Mouse (Mus musculus): Measurements from ENCODE around the gene Tram2. TPM values are rescaled to one million over a fixed set of nuclear protein-coding genes. Genes with fewer than 3 reads are reported as not detected.

Gene Tram2
- polyA plus RNA-seq, 1 experiment from 2014 or later, result 3.6 TPM

DNA sequence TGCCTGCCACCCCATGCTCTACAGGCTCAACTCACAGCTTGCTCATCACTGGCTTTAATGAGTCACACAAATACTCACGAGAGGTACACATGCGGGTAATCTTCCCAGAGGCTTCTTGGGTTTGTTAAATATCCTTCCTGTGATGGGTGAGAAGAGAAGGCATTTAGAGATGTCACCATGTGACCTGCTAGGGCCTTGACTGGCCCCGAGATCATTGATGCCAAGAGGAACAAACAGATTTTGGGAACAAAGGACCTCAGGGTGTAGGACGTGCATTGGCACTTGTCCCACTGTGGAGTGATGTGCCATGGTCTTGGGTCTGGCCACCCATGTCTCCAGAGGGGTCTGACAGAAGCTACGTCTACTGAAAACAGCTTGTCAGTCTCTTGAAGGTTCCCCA lies 72.3 kb downstream of the Tram2 start:
- 0 out of 2 replicates have a peak, but pooled peaks cover 2% of the 10 kb centered on the region for H3K4me1 ChIP-seq (replicated peaks; ENCODE audit: control insufficient read depth, insufficient read depth)
- peaks cover 10% of the 10 kb centered on the region for H3K36me3 ChIP-seq (ENCODE audit: control insufficient read depth, insufficient read depth, low read length)
- no peak overlapping the region for H3K4me3 ChIP-seq (ENCODE audit: low read depth, low read length)
- TF ChIP-seq EP300 (optimal IDR thresholded peaks at IDR 0.05) (no peak), CTCF (IDR thresholded peaks at IDR 0.05; ENCODE audit: low read depth) (no peak)
- no peak for DNase-seq (ENCODE audit: low spot score)
- H3K9me3 ChIP-seq (ENCODE audit: control insufficient read depth, low read length), result no peaks in the 10 kb centered on the region
- no peak overlapping the region for H3K27ac ChIP-seq (replicated peaks)
- WGBS, result 76% methylated on average over 5 of the region's 5 CpGs
- H3K4me2 ChIP-seq (replicated peaks; ENCODE audit: low read depth), result no peak overlapping the region
- ATAC-seq (ENCODE audit: low FRiP score, low TSS enrichment), result no peak
- no peaks in the 10 kb centered on the region for H3K27me3 ChIP-seq (ENCODE audit: control insufficient read depth, insufficient read depth, low read length)
- H3K9ac ChIP-seq (ENCODE audit: low read length), result no peak overlapping the region

GRCm38 (mm10) chr1:21004596-21004995 lies 74.4 kb downstream of the Tram2 start:
- no peak overlapping the region for H3K4me2 ChIP-seq (replicated peaks; ENCODE audit: low read depth)
- no peak overlapping the region for H3K9ac ChIP-seq (ENCODE audit: low read length)
- WGBS, result 81% methylated on average over 8 of the region's 8 CpGs
- H3K27ac ChIP-seq (replicated peaks), result no peak overlapping the region
- ATAC-seq (ENCODE audit: low FRiP score, low TSS enrichment) (no peak), DNase-seq (ENCODE audit: low spot score) (no peak)
- 0 out of 2 replicates have a peak, but pooled peaks cover 2% of the 10 kb centered on the region for H3K4me1 ChIP-seq (replicated peaks; ENCODE audit: control insufficient read depth, insufficient read depth)
- TF ChIP-seq CTCF (IDR thresholded peaks at IDR 0.05; ENCODE audit: low read depth) (no peak), EP300 (optimal IDR thresholded peaks at IDR 0.05) (no peak)
- H3K4me3 ChIP-seq (ENCODE audit: low read depth, low read length), result no peak overlapping the region
- peaks cover 13% of the 10 kb centered on the region; the same call in 1 of the 2 replicates for H3K36me3 ChIP-seq (ENCODE audit: control insufficient read depth, insufficient read depth, low read length)
- H3K9me3 ChIP-seq (ENCODE audit: control insufficient read depth, low read length), result no peaks in the 10 kb centered on the region
- H3K27me3 ChIP-seq (ENCODE audit: control insufficient read depth, insufficient read depth, low read length), result no peaks in the 10 kb centered on the region

- Histone ChIP-seq H3K9ac (ENCODE audit: low read length) (no peak overlapping the region), H3K9me3 (ENCODE audit: control insufficient read depth, low read length) (no peaks in the 10 kb centered on the region), H3K4me3 (ENCODE audit: low read depth, low read length) (no peak overlapping the region), H3K4me2 (replicated peaks; ENCODE audit: low read depth) (no peak overlapping the region), H3K4me1 (replicated peaks; ENCODE audit: control insufficient read depth, insufficient read depth) (no peaks in the 10 kb centered on the region), H3K27me3 (ENCODE audit: control insufficient read depth, insufficient read depth, low read length) (no peaks in the 10 kb centered on the region), H3K36me3 (ENCODE audit: control insufficient read depth, insufficient read depth, low read length) (peaks cover 13% of the 10 kb centered on the region; the same call in 1 of the 2 replicates), H3K27ac (replicated peaks) (no peak overlapping the region)
- ATAC-seq (ENCODE audit: low FRiP score, low TSS enrichment) (peak; percentile 35; the same call in 1 of the 2 replicates), DNase-seq (ENCODE audit: low spot score) (no peak)
- WGBS, result 80% methylated on average over 14 of the region's 14 CpGs
- TF ChIP-seq EP300 (optimal IDR thresholded peaks at IDR 0.05), result no peak
- TF ChIP-seq CTCF (IDR thresholded peaks at IDR 0.05; ENCODE audit: low read depth), result no peak
Measured at GRCm38 (mm10) chr1:21002246-21003142, 76.5 kb downstream of the Tram2 start.

DNA sequence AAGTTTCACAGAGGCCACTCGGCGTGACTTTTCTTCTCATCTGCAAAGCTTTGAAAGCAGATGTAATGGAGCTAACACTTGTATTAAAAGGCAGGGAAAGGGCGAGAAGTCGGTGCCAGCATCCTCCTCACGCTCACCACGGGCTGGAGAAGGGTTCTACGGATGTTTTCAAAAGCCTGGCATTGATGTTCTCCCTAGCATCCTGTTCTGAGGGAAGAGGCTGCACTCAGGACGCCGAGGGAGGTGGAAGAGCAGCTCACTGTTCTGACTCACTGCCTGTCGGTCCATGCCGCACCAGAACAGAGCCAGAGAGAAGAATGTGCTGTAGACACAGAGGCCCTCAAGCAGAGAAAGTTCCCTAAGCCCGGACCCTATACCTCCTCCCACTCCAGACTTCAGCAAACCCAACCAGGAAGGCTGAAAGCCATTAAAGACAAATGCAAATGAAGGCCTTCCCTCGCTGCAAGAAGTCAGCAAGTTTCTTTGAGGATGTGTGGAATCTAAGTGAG lies 81.1 kb downstream of the Tram2 start:
- H3K9ac ChIP-seq (ENCODE audit: low read length), result no peak overlapping the region
- H3K9me3 ChIP-seq (ENCODE audit: control insufficient read depth, low read length), result no peaks in the 10 kb centered on the region
- DNase-seq (ENCODE audit: low spot score), result no peak
- no peak for ATAC-seq (ENCODE audit: low FRiP score, low TSS enrichment)
- WGBS, result 62% methylated on average over 13 of the region's 13 CpGs
- no peaks in the 10 kb centered on the region for H3K27me3 ChIP-seq (ENCODE audit: control insufficient read depth, insufficient read depth, low read length)
- H3K36me3 ChIP-seq (ENCODE audit: control insufficient read depth, insufficient read depth, low read length), result 0 out of 2 replicates have a peak, but pooled peaks cover 5% of the 10 kb centered on the region
- TF ChIP-seq CTCF (IDR thresholded peaks at IDR 0.05; ENCODE audit: low read depth) (no peak), EP300 (optimal IDR thresholded peaks at IDR 0.05) (no peak)
- H3K4me1 ChIP-seq (replicated peaks; ENCODE audit: control insufficient read depth, insufficient read depth), result no peaks in the 10 kb centered on the region
- H3K4me3 ChIP-seq (ENCODE audit: low read depth, low read length), result no peak overlapping the region
- H3K4me2 ChIP-seq (replicated peaks; ENCODE audit: low read depth), result no peak overlapping the region
- no peak overlapping the region for H3K27ac ChIP-seq (replicated peaks)

- WGBS, result 62% methylated on average over 2 of the region's 2 CpGs
- ATAC-seq (ENCODE audit: low FRiP score, low TSS enrichment) (no peak), DNase-seq (ENCODE audit: low spot score) (no peak)
- 0 out of 2 replicates have a peak, but pooled peaks cover 5% of the 10 kb centered on the region for H3K36me3 ChIP-seq (ENCODE audit: control insufficient read depth, insufficient read depth, low read length)
- H3K27me3 ChIP-seq (ENCODE audit: control insufficient read depth, insufficient read depth, low read length), result no peaks in the 10 kb centered on the region
- H3K4me1 ChIP-seq (replicated peaks; ENCODE audit: control insufficient read depth, insufficient read depth), result no peaks in the 10 kb centered on the region
- no peak overlapping the region for H3K9ac ChIP-seq (ENCODE audit: low read length)
- TF ChIP-seq CTCF (IDR thresholded peaks at IDR 0.05; ENCODE audit: low read depth), result no peak
- no peak for TF ChIP-seq EP300 (optimal IDR thresholded peaks at IDR 0.05)
- H3K27ac ChIP-seq (replicated peaks), result no peak overlapping the region
- no peak overlapping the region for H3K4me3 ChIP-seq (ENCODE audit: low read depth, low read length)
- H3K4me2 ChIP-seq (replicated peaks; ENCODE audit: low read depth), result no peak overlapping the region
- no peaks in the 10 kb centered on the region for H3K9me3 ChIP-seq (ENCODE audit: control insufficient read depth, low read length)
Measured at GRCm38 (mm10) chr1:20997328-20997689, 81.7 kb downstream of the Tram2 start.
